Mouse (Mus musculus): ENCODE data around the gene Pnmal2. TPM values are rescaled to one million over a fixed set of nuclear protein-coding genes. Genes with fewer than 3 reads are reported as not detected.
"Not testable (repeated sequence)": the region's sequence is repeated elsewhere in the genome, so short reads cannot be mapped to it uniquely, and the experiment has no call there.

Gene Pnmal2
- polyA plus RNA-seq, 1 experiment from 2014 or later: 23.4 TPM

- ATAC-seq (ENCODE audit: low FRiP score, low read depth): peak; percentile 35; the same call in 1 of the 2 replicates
- peak overlapping the region; percentile 62 for H3K9ac ChIP-seq
- H3K9me3 ChIP-seq: 0 out of 2 replicates have a peak, but pooled peaks cover 6% of the 10 kb centered on the region
- WGBS: 12% methylated on average over 29 of the region's 29 CpGs
- peak overlapping the region; percentile 70 for H3K4me2 ChIP-seq (replicated peaks)
- peaks cover 50% of the 10 kb centered on the region for H3K4me1 ChIP-seq
- peak overlapping the region; percentile 40 for H3K4me3 ChIP-seq
- H3K27ac ChIP-seq: no peak overlapping the region
- no peaks in the 10 kb centered on the region for H3K36me3 ChIP-seq
- H3K27me3 ChIP-seq: peaks cover 47% of the 10 kb centered on the region
Observed at GRCm38 (mm10) chr7:16949908-16950841, 5.7 kb downstream of the Pnmal2 start.

- no peak overlapping the region for H3K27ac ChIP-seq
- H3K9ac ChIP-seq: no peak overlapping the region
- H3K27me3 ChIP-seq: peaks cover 38% of the 10 kb centered on the region
- peak; percentile 16; the same call in 1 of the 2 replicates for ATAC-seq (ENCODE audit: low FRiP score, low read depth)
- H3K4me3 ChIP-seq: peak overlapping the region; percentile 9; the same call in 1 of the 2 replicates
- peaks cover 42% of the 10 kb centered on the region for H3K4me1 ChIP-seq
- WGBS: 23% methylated on average over 18 of the region's 18 CpGs
- 0 out of 2 replicates have a peak, but pooled peaks cover 6% of the 10 kb centered on the region for H3K9me3 ChIP-seq
- peak overlapping the region; percentile 37; the same call in 1 of the 2 replicates for H3K4me2 ChIP-seq (replicated peaks)
- H3K36me3 ChIP-seq: no peaks in the 10 kb centered on the region
Observed at GRCm38 (mm10) chr7:16950861-16951635, 6.6 kb downstream of the Pnmal2 start.

DNA sequence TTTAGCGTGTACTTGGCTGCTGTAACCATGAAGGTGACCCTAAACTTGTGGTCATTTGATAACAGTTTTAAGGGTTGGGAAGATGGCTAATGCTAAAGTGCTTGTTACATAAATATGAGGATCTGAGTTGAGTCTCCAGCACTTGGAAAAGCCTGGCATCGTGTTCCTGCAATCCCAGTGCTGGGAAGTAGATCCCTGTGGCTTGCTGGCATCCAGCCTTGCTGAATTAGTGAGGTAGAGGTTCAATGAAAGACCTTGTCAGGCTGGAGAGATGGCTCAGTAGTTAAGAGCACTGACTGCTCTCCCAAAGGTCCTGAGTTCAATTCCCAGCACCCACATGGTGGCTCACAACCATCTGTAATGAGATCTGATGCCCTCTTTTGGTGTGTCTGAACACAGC lies 9.3 kb downstream of the Pnmal2 start:
- H3K27ac ChIP-seq; H3K36me3 ChIP-seq; ATAC-seq (ENCODE audit: low FRiP score, low read depth); H3K4me3 ChIP-seq; H3K9me3 ChIP-seq; H3K4me2 ChIP-seq (replicated peaks); H3K9ac ChIP-seq: not testable (repeated sequence)
- Histone ChIP-seq H3K4me1 (peaks cover 17% of the 10 kb centered on the region), H3K27me3 (peaks cover 11% of the 10 kb centered on the region)
- 62% methylated on average over 2 of the region's 2 CpGs for WGBS

- ATAC-seq (ENCODE audit: low FRiP score, low read depth): no peak
Observed at GRCm38 (mm10) chr7:16955712-16956111, 11.2 kb downstream of the Pnmal2 start.

GRCm38 (mm10) chr7:16956410-16957265 lies 12.2 kb downstream of the Pnmal2 start:
- 0 out of 2 replicates have a peak, but pooled peaks cover 6% of the 10 kb centered on the region for H3K9me3 ChIP-seq
- no peak overlapping the region for H3K4me3 ChIP-seq
- H3K4me2 ChIP-seq (replicated peaks): no peak overlapping the region
- peaks cover 9% of the 10 kb centered on the region for H3K4me1 ChIP-seq
- H3K27me3 ChIP-seq: no peaks in the 10 kb centered on the region
- H3K36me3 ChIP-seq: no peaks in the 10 kb centered on the region
- H3K27ac ChIP-seq: peak overlapping the region; percentile 6; the same call in 1 of the 2 replicates
- 57% methylated on average over 15 of the region's 15 CpGs for WGBS
- no peak overlapping the region for H3K9ac ChIP-seq
- peak; percentile 60; the same call in 1 of the 2 replicates for ATAC-seq (ENCODE audit: low FRiP score, low read depth)

More at GRCm38 (mm10) chr7:16955712-16956111, 11.2 kb downstream of the Pnmal2 start:
- Histone ChIP-seq H3K4me1 (peaks cover 9% of the 10 kb centered on the region), H3K27me3 (no peaks in the 10 kb centered on the region), H3K9ac (no peak overlapping the region), H3K4me3 (no peak overlapping the region), H3K36me3 (no peaks in the 10 kb centered on the region), H3K9me3 (0 out of 2 replicates have a peak, but pooled peaks cover 6% of the 10 kb centered on the region), H3K27ac (no peak overlapping the region), H3K4me2 (replicated peaks) (no peak overlapping the region)
- 81% methylated on average over 4 of the region's 4 CpGs for WGBS

DNA sequence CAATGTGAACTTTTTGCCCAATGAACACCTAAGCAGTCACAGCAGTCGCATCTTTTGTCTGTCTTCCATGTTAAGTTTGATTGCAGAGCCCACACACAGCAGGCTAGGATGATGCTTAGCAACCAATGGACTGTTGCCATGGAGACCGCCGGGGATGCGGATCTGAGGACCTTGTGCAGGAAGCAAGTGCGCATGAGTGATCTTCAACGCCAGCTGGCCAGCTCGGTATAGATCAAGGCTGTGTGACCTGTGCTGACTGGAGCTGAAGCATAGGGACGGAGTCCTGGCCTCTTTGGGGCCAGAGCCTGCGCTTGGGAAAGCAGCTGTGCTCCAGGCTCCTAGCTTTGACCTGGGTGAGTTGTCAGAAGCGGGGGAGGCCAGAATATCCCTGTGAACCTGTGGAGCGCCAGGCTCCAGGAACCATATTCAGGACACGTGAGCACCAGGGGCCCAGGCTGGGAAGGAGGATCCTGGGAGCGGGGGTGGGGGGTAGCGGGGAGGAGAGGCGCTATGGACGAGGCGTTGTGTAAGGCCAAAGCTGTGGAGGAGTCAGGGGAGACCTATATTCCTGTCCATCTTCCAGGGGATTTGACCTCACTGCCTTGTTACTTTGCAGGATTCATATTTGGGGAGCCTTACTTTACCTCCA lies 15.2 kb downstream of the Pnmal2 start, which contains the start of gene Pnmal1:
Pnmal1 (plus strand) TSS at position 141 of the 649 bp plus-strand sequence.
- Histone ChIP-seq H3K4me2 (replicated peaks) (peak within 1 kb of the TSS; percentile 48), H3K27ac (no peak within 1 kb of the TSS), H3K4me3 (0 out of 2 replicates have a peak within 1 kb of the TSS, but pooled peaks have one; percentile 15)

DNA sequence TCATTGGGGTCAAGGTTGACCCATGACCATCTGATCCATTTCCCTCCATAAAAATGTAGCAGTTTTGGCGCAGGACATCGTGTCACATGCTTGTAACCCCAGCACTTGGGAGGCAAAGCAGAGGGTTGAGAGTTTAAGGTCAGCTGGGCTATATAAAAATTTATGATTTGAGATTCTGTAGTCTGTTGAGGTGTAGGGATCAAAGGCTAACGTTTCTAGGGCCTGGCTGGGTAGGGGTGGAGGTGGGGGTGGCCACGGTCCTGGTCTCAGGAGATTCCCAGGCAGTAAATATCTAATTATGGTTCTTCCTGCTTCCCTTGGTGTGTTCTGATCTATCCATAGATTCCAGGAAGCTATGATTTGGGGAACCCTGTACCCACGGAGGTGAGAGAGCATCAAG lies 17.2 kb downstream of the Pnmal2 start:
- Histone ChIP-seq H3K9me3 (no peaks in the 10 kb centered on the region), H3K9ac (no peak overlapping the region), H3K4me2 (replicated peaks) (no peak overlapping the region), H3K4me1 (peaks cover 9% of the 10 kb centered on the region), H3K27me3 (no peaks in the 10 kb centered on the region), H3K36me3 (no peaks in the 10 kb centered on the region), H3K27ac (no peak overlapping the region), H3K4me3 (no peak overlapping the region)
- ATAC-seq (ENCODE audit: low FRiP score, low read depth): no peak
- WGBS: 71% methylated on average over 5 of the region's 5 CpGs

More for the DNA sequence above, 15.2 kb downstream of the Pnmal2 start, which contains the start of gene Pnmal1:
- peaks cover 9% of the 10 kb centered on the region for H3K4me1 ChIP-seq
- H3K9me3 ChIP-seq: 0 out of 2 replicates have a peak, but pooled peaks cover 5% of the 10 kb centered on the region
- H3K9ac ChIP-seq: peak within 1 kb of the TSS; percentile 25; the same call in 1 of the 2 replicates
- 17% methylated on average over 17 of the region's 17 CpGs for whole genome bisulfite sequencing
- H3K36me3 ChIP-seq: no peaks in the 10 kb centered on the region
- peak; percentile 35; the same call in 1 of the 2 replicates for ATAC-seq (ENCODE audit: low FRiP score, low read depth)
- H3K27me3 ChIP-seq: no peaks in the 10 kb centered on the region

GRCm38 (mm10) chr7:16968414-16968813 lies 23.9 kb downstream of the Pnmal2 start:
- WGBS: 85% methylated on average over 6 of the region's 6 CpGs
- H3K4me3 ChIP-seq: no peak overlapping the region
- H3K4me2 ChIP-seq (replicated peaks): no peak overlapping the region
- no peaks in the 10 kb centered on the region for H3K9me3 ChIP-seq
- no peaks in the 10 kb centered on the region for H3K4me1 ChIP-seq
- no peaks in the 10 kb centered on the region for H3K36me3 ChIP-seq
- no peak overlapping the region for H3K9ac ChIP-seq
- no peak overlapping the region for H3K27ac ChIP-seq
- H3K27me3 ChIP-seq: no peaks in the 10 kb centered on the region
- ATAC-seq (ENCODE audit: low FRiP score, low read depth): no peak

GRCm38 (mm10) chr7:16971160-16971559 lies 26.7 kb downstream of the Pnmal2 start:
- H3K27ac ChIP-seq: no peak overlapping the region
- 86% methylated on average over 3 of the region's 3 CpGs for WGBS
- no peaks in the 10 kb centered on the region for H3K36me3 ChIP-seq
- no peak overlapping the region for H3K9ac ChIP-seq
- no peaks in the 10 kb centered on the region for H3K9me3 ChIP-seq
- H3K4me1 ChIP-seq: no peaks in the 10 kb centered on the region
- no peak for ATAC-seq (ENCODE audit: low FRiP score, low read depth)
- H3K4me2 ChIP-seq (replicated peaks): no peak overlapping the region
- H3K4me3 ChIP-seq: no peak overlapping the region
- no peaks in the 10 kb centered on the region for H3K27me3 ChIP-seq

GRCm38 (mm10) chr7:16974018-16974417 lies 29.5 kb downstream of the Pnmal2 start:
- peak; percentile 72 for ATAC-seq (ENCODE audit: low FRiP score, low read depth)
- WGBS: 67% methylated on average over 6 of the region's 6 CpGs

More at GRCm38 (mm10) chr7:16974018-16974417, 29.5 kb downstream of the Pnmal2 start:
- Histone ChIP-seq H3K4me3 (no peak overlapping the region), H3K36me3 (no peaks in the 10 kb centered on the region), H3K9me3 (no peaks in the 10 kb centered on the region), H3K9ac (no peak overlapping the region), H3K4me1 (no peaks in the 10 kb centered on the region), H3K4me2 (replicated peaks) (no peak overlapping the region), H3K27me3 (no peaks in the 10 kb centered on the region), H3K27ac (no peak overlapping the region)
